In genomic region chr8:105546384-105547350, GRCm38 (mm10) we compare ENCODE assay signal across 19 mouse cellular contexts. TPM values are rescaled to one million over a fixed set of nuclear protein-coding genes. Genes with fewer than 3 reads are reported as not detected.
A peak's percentile ranks its signal among the peaks of the same experiment; 100 is the strongest.
DNase-seq lines count a peak whose midpoint lies in the region; ATAC-seq and TF ChIP-seq lines count a peak whose summit lies in the region.
"Had no signal": no experiment of that assay in that cellular context is flagged by ENCODE, and none has a peak within 500 bp of the region (broad histone marks: within the 10 kb centered on the region; RNA-seq: fewer than 3 reads in every experiment).

No protein-coding gene starts in this region.

- no peak for DNase-seq in gastrocnemius, adult 2 months
- DNase-seq in gastrocnemius, postnatal 14 days = no peak
- peak; percentile 38 for DNase-seq in limb, embryonic 11.5 days (ENCODE audit: low spot score)
- no peak for DNase-seq in limb, embryonic 10.5 days (ENCODE audit: low spot score)
- peak; percentile 52 to 76 for DNase-seq in lung, postnatal 4 days
- DNase-seq in ovary, postnatal 10 days (ENCODE audit: low spot score) = no peak
- no peak for DNase-seq in forebrain, postnatal 0 days
- DNase-seq: cerebellum, adult 9-11 months; kidney, adult 8-10 months; right cerebral cortex, adult 18-20 months; thymus, postnatal 14 days had no signal

- intact Hi-C loops in gastrocnemius, adult 2 months (cut with DNase I) = no loop called here
- intact Hi-C loops in gastrocnemius, postnatal 14 days (cut with DNase I; ENCODE audit: low total_unique reads) = no loop called here

- WGBS in limb, embryonic 11.5 days = 68% methylated on average over 6 of the region's 6 CpGs
- 78% methylated on average over 6 of the region's 6 CpGs for WGBS in limb, embryonic 10.5 days
- WGBS in limb, embryonic 15.5 days = 53% methylated on average over 6 of the region's 6 CpGs
- WGBS in forebrain, postnatal 0 days = 85% methylated on average over 6 of the region's 6 CpGs

- no peak overlapping the region for H3K4me2 ChIP-seq in limb, embryonic 11.5 days (ENCODE audit: low read depth, severe bottlenecking)
- H3K4me2 ChIP-seq in limb, embryonic 15.5 days = no peak overlapping the region
- H3K4me2 ChIP-seq in forebrain, postnatal 0 days (ENCODE audit: low read depth) = no peak overlapping the region
- H3K4me2 ChIP-seq: hindbrain, embryonic 12.5 days; neural tube, embryonic 15.5 days had no signal

- H3K4me1 ChIP-seq in limb, embryonic 11.5 days (ENCODE audit: control insufficient read depth, insufficient read depth, low read length) = 0 out of 2 replicates have a peak, but pooled peaks cover 4% of the 10 kb centered on the region
- H3K4me1 ChIP-seq in limb, embryonic 10.5 days = peaks cover 25% of the 10 kb centered on the region
- peaks cover 34% of the 10 kb centered on the region for H3K4me1 ChIP-seq in limb, embryonic 15.5 days
- H3K4me1 ChIP-seq in forebrain, postnatal 0 days (ENCODE audit: insufficient read depth) = no peaks in the 10 kb centered on the region

- no peaks in the 10 kb centered on the region for H3K36me3 ChIP-seq in limb, embryonic 11.5 days (ENCODE audit: control insufficient read depth, insufficient read depth, low read length)
- H3K36me3 ChIP-seq in limb, embryonic 10.5 days = peaks cover 2% of the 10 kb centered on the region; the same call in 1 of the 2 replicates
- peaks cover 4% of the 10 kb centered on the region; the same call in 1 of the 2 replicates for H3K36me3 ChIP-seq in limb, embryonic 15.5 days
- H3K36me3 ChIP-seq in forebrain, postnatal 0 days (ENCODE audit: insufficient read depth) = peaks cover 4% of the 10 kb centered on the region
- H3K36me3 ChIP-seq: forebrain, embryonic 10.5 days had no signal

- peak overlapping the region; percentile 78 for H3K27ac ChIP-seq in gastrocnemius, adult 2 months
- no peak overlapping the region for H3K27ac ChIP-seq in limb, embryonic 11.5 days (replicated peaks; ENCODE audit: low read depth, low read length)
- no peak overlapping the region; the same call in 1 of the 2 replicates for H3K27ac ChIP-seq in limb, embryonic 10.5 days
- 0 out of 2 replicates have a peak overlapping the region, but pooled peaks have one; percentile 18 for H3K27ac ChIP-seq in limb, embryonic 15.5 days
- H3K27ac ChIP-seq in forebrain, postnatal 0 days (ENCODE audit: low read depth, low read length) = no peak overlapping the region
- H3K27ac ChIP-seq: forebrain, embryonic 10.5 days; hindbrain, embryonic 12.5 days; neural tube, embryonic 15.5 days had no signal

- H3K27me3 ChIP-seq in limb, embryonic 11.5 days (ENCODE audit: control insufficient read depth, insufficient read depth, low read length) = no peaks in the 10 kb centered on the region
- H3K27me3 ChIP-seq in limb, embryonic 10.5 days (ENCODE audit: low read depth, poor library complexity, severe bottlenecking) = no peaks in the 10 kb centered on the region
- no peaks in the 10 kb centered on the region for H3K27me3 ChIP-seq in limb, embryonic 15.5 days
- no peaks in the 10 kb centered on the region for H3K27me3 ChIP-seq in forebrain, postnatal 0 days (ENCODE audit: insufficient read depth, low read length)
- H3K27me3 ChIP-seq: hindbrain, embryonic 12.5 days; neural tube, embryonic 15.5 days had no signal

- no peak overlapping the region for H3K9ac ChIP-seq in limb, embryonic 11.5 days (ENCODE audit: low read length)
- H3K9ac ChIP-seq in limb, embryonic 15.5 days = no peak overlapping the region
- H3K9ac ChIP-seq in forebrain, postnatal 0 days = no peak overlapping the region
- H3K9ac ChIP-seq: hindbrain, embryonic 12.5 days; neural tube, embryonic 15.5 days had no signal

- no peak for ATAC-seq in limb, embryonic 11.5 days (ENCODE audit: insufficient number of reproducible peaks, low FRiP score, low TSS enrichment, low read depth)
- ATAC-seq in limb, embryonic 15.5 days (ENCODE audit: insufficient number of reproducible peaks, low FRiP score, low TSS enrichment, low read depth) = no peak
- no peak for ATAC-seq in forebrain, postnatal 0 days
- ATAC-seq: activated CD4-positive, CD25-positive, alpha-beta regulatory T cell, adult 4 months had no signal

- no peak overlapping the region for H3K4me3 ChIP-seq in gastrocnemius, adult 2 months
- H3K4me3 ChIP-seq in limb, embryonic 11.5 days (ENCODE audit: low read depth, low read length) = no peak overlapping the region
- no peak overlapping the region for H3K4me3 ChIP-seq in limb, embryonic 10.5 days
- no peak overlapping the region for H3K4me3 ChIP-seq in limb, embryonic 15.5 days
- no peak overlapping the region for H3K4me3 ChIP-seq in forebrain, postnatal 0 days (ENCODE audit: low read depth, low read length)
- H3K4me3 ChIP-seq: forebrain, embryonic 10.5 days; hindbrain, embryonic 12.5 days; neural tube, embryonic 15.5 days had no signal

- TF ChIP-seq CTCF in gastrocnemius, adult 2 months (IDR thresholded peaks at IDR 0.05) = no peak
- no peak for TF ChIP-seq CTCF in forebrain, postnatal 0 days (IDR thresholded peaks at IDR 0.05; ENCODE audit: low read depth)

- H3K9me3 ChIP-seq in limb, embryonic 11.5 days (ENCODE audit: control insufficient read depth, low read length) = no peaks in the 10 kb centered on the region
- H3K9me3 ChIP-seq in limb, embryonic 10.5 days (replicated peaks) = no peaks in the 10 kb centered on the region
- no peaks in the 10 kb centered on the region for H3K9me3 ChIP-seq in limb, embryonic 15.5 days
- no peaks in the 10 kb centered on the region for H3K9me3 ChIP-seq in forebrain, postnatal 0 days (ENCODE audit: low read length)
- H3K9me3 ChIP-seq: forebrain, embryonic 10.5 days; G1E; hindbrain, embryonic 12.5 days; neural tube, embryonic 15.5 days had no signal

RNA-seq across cellular contexts. Expression of gene Atp6v0d1, which starts 19.2 kb away (rescaled TPM):
- 10 to 100 TPM; 40.3 to 41.6 TPM for total RNA-seq in gastrocnemius, adult 2 months (2021)
- total RNA-seq in gastrocnemius, postnatal 14 days (2021) = 10 to 100 TPM; 43.2 to 44.7 TPM
- polyA plus RNA-seq in limb, embryonic 11.5 days (2014; fragmentation: Nextera tagmentation; extraction: Ambion mirVana) = 71.7 and 81.5 TPM in 2 replicates
- 58.3 and 68.6 TPM in 2 replicates for polyA plus RNA-seq in limb, embryonic 10.5 days (2016; fragmentation: Nextera tagmentation; extraction: Ambion mirVana)
- polyA plus RNA-seq in limb, embryonic 15.5 days (2015; fragmentation: Nextera tagmentation; extraction: Ambion mirVana) = 97.4 and 103 TPM in 2 replicates
- 179 TPM in 2 replicates for total RNA-seq in forebrain, postnatal 0 days (2014; rRNA removed)
- polyA plus RNA-seq in forebrain, postnatal 0 days (2015; fragmentation: Nextera tagmentation; extraction: Ambion mirVana) = 251 and 275 TPM in 2 replicates

RNA-seq across cellular contexts. Expression of gene Hsd11b2, which starts 28.1 kb away (rescaled TPM):
- total RNA-seq in gastrocnemius, adult 2 months (2021) = not detected
- 1 to 10 TPM; 1.9 to 2.1 TPM for total RNA-seq in gastrocnemius, postnatal 14 days (2021)
- polyA plus RNA-seq in limb, embryonic 11.5 days (2014; fragmentation: Nextera tagmentation; extraction: Ambion mirVana) = 64.2 and 71.0 TPM in 2 replicates
- 78.2 and 83.2 TPM in 2 replicates for polyA plus RNA-seq in limb, embryonic 10.5 days (2016; fragmentation: Nextera tagmentation; extraction: Ambion mirVana)
- 1.2 and 1.9 TPM in 2 replicates for polyA plus RNA-seq in limb, embryonic 15.5 days (2015; fragmentation: Nextera tagmentation; extraction: Ambion mirVana)
- total RNA-seq in forebrain, postnatal 0 days (2014; rRNA removed) = 0.38 and 0.52 TPM in 2 replicates
- polyA plus RNA-seq in forebrain, postnatal 0 days (2015; fragmentation: Nextera tagmentation; extraction: Ambion mirVana) = 1.3 and 2.6 TPM in 2 replicates
- total RNA-seq: G1E; layer of hippocampus, adult 8-10 months; left cerebral cortex, postnatal 10 days had no signal
- polyA plus RNA-seq: activated CD4-positive, CD25-positive, alpha-beta regulatory T cell, adult 4 months; G1E had no signal

RNA-seq across cellular contexts. Expression of gene Zdhhc1, which starts 50.0 kb away (rescaled TPM):
- 10 to 100 TPM in 1 of 2 experiments, 1 to 10 TPM in 1; 9.6 to 11.2 TPM for total RNA-seq in gastrocnemius, adult 2 months (2021)
- 10 to 100 TPM; 10.1 to 11.2 TPM for total RNA-seq in gastrocnemius, postnatal 14 days (2021)
- 19.6 and 24.0 TPM in 2 replicates for polyA plus RNA-seq in limb, embryonic 11.5 days (2014; fragmentation: Nextera tagmentation; extraction: Ambion mirVana)
- 18.9 and 25.3 TPM in 2 replicates for polyA plus RNA-seq in limb, embryonic 10.5 days (2016; fragmentation: Nextera tagmentation; extraction: Ambion mirVana)
- polyA plus RNA-seq in limb, embryonic 15.5 days (2015; fragmentation: Nextera tagmentation; extraction: Ambion mirVana) = 40.0 and 42.2 TPM in 2 replicates
- 22.9 and 30.4 TPM in 2 replicates for total RNA-seq in forebrain, postnatal 0 days (2014; rRNA removed)
- 16.2 and 22.7 TPM in 2 replicates for polyA plus RNA-seq in forebrain, postnatal 0 days (2015; fragmentation: Nextera tagmentation; extraction: Ambion mirVana)

RNA-seq across cellular contexts. Expression of gene Ripor1, which starts 58.4 kb away (rescaled TPM):
- total RNA-seq in gastrocnemius, adult 2 months (2021) = 10 to 100 TPM; 15.7 to 20.6 TPM
- 10 to 100 TPM; 18.9 to 20.6 TPM for total RNA-seq in gastrocnemius, postnatal 14 days (2021)
- 13.1 and 14.1 TPM in 2 replicates for polyA plus RNA-seq in limb, embryonic 11.5 days (2014; fragmentation: Nextera tagmentation; extraction: Ambion mirVana)
- 17.5 and 18.0 TPM in 2 replicates for polyA plus RNA-seq in limb, embryonic 10.5 days (2016; fragmentation: Nextera tagmentation; extraction: Ambion mirVana)
- 20.9 and 24.6 TPM in 2 replicates for polyA plus RNA-seq in limb, embryonic 15.5 days (2015; fragmentation: Nextera tagmentation; extraction: Ambion mirVana)
- total RNA-seq in forebrain, postnatal 0 days (2014; rRNA removed) = 9.2 and 10.6 TPM in 2 replicates
- polyA plus RNA-seq in forebrain, postnatal 0 days (2015; fragmentation: Nextera tagmentation; extraction: Ambion mirVana) = 37.2 and 37.4 TPM in 2 replicates

Comparison
In these comparisons a context has a peak if more than half of its experiments do, and no peak if none do; other contexts are left out.
1. DNase-seq: peak in limb, embryonic 11.5 days (single experiment) and lung, postnatal 4 days (2 of 2); none in gastrocnemius, adult 2 months (single experiment), gastrocnemius, postnatal 14 days (single experiment), limb, embryonic 10.5 days (single experiment), ovary, postnatal 10 days (single experiment) and forebrain, postnatal 0 days (single experiment).
2. H3K27ac ChIP-seq: peak in gastrocnemius, adult 2 months (single experiment) and limb, embryonic 15.5 days (single experiment); none in limb, embryonic 11.5 days (single experiment), limb, embryonic 10.5 days (single experiment) and forebrain, postnatal 0 days (single experiment).
3. RNA of gene Hsd11b2, which starts 28.1 kb away (polyA plus RNA-seq): 78.2 to 83.2 TPM in limb, embryonic 10.5 days and 64.2 to 71.0 TPM in limb, embryonic 11.5 days; 1.3 to 2.6 TPM in forebrain, postnatal 0 days and 1.2 to 1.9 TPM in limb, embryonic 15.5 days; every median in the first group is over 10 times any median in the second.